Mouse (Mus musculus) embryonic fibroblast, embryonic 13.5 days (primary cell): ENCODE data around the gene Gm10273. TPM values are rescaled to one million over a fixed set of nuclear protein-coding genes. Genes with fewer than 3 reads are reported as not detected.

Experiments
- H3K27ac ChIP-seq: 2 replicates; pipeline ENCODE4 v1.5.1; 2012; ENCODE audit warnings: low read length, control low read depth, inconsistent platforms; ENCODE audit not compliant: insufficient read depth
- H3K4me1 ChIP-seq: 2 replicates; pipeline ENCODE4 v1.6.1; 2011; ENCODE audit warnings: low read length; ENCODE audit not compliant: control insufficient read depth, insufficient read depth
- H3K4me3 ChIP-seq: 2 replicates; pipeline ENCODE4 v1.5.1; 2011; ENCODE audit warnings: mild to moderate bottlenecking, control low read depth, low read length; ENCODE audit not compliant: insufficient read depth
- CTCF ChIP-seq: IDR thresholded peaks from 2 replicates; pipeline ENCODE4 v1.5.1; 2011; ENCODE audit warnings: mild to moderate bottlenecking, control low read depth, low read length, moderate library complexity, borderline replicate concordance; ENCODE audit not compliant: insufficient read depth
- POLR2A ChIP-seq: IDR thresholded peaks from 2 replicates; pipeline ENCODE4 v1.6.1; 2011; ENCODE audit warnings: low read depth, mild to moderate bottlenecking, control low read depth, low read length, moderate library complexity
- polyA plus RNA-seq: library from polyadenylated mRNA; stranded (reverse); fragments of >200 nt; gene quantifications from 2 replicates; pipeline ENCODE4 v1.2.4, GENCODE M21; 2011; ENCODE audit warnings: low read depth; ENCODE audit not compliant: missing spikeins, insufficient read length

Gene Gm10273
- polyA plus RNA-seq, 1 experiment, result 42.7 TPM

DNA sequence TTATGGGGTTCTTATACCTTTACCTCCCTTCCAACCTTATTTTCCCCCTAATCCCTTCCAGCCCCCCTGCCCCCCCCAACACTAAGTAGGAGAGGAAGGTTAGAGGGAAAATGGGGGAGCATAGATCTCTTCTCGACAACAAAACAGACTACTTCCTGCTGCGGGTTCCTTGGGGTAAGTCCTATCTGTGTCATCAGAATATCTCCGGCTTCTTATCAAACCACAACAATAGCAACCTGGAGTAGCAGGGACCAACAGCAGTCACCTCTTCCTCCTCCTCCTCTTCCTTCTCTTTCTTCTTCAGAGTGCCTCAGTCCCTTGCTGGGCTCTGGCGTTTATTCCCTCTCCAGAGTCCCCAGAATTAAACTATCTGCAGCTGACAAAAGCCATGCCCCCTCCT, 3.5 kb upstream of the Gm10273 start:
- TF ChIP-seq CTCF (no peak), POLR2A (no peak)
- no peak overlapping the region for H3K27ac ChIP-seq
- no peaks in the 10 kb centered on the region for H3K4me1 ChIP-seq
- no peak overlapping the region for H3K4me3 ChIP-seq

DNA sequence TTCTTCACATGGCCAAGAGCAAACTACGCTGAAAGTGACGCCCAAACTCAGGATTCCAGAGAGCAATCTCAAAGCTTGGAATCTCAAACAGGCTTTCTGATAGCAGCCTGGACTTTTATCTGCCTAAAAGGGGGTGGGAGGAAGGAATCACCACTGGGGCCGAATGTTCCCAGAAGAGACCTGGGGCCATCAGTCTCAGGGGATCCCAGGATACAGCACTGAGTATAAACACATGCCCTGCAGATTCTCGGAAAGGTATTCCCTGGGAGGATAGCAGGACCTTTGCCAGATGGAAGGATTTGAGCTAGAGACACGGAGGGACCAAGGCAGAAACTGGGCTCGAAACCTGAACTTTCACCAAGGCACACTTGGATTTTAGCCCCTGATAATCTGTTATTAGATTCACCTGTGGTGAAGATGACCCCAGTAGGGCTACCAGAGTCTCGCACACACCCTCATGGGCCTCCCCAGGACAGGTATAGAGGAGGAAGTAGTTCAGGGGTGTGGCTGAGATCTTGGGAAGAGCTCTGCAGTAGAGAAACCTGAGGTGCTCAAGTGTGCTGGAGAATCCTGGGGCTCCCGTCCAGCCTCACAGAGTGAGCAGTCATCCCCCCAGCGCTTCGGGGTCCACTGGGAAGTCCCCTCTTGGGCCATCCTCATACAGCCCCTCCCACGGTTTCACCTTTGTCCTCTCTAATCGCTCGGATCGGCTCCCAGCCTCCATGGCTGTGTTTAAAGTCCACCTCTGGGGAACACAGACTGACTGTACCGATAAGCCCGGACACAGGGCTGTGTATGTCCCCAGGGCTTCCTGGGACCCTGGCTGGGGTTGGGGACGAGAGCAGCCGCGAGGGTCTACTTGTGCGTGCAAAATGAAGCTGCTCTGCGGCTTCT, 7.7 kb downstream of the Gm10273 start, which contains the start of gene Pla2g12b:
Gene Pla2g12b (plus strand): TSS at position 762 of the 894 bp plus-strand sequence.
- H3K4me3 ChIP-seq, result no peak within 1 kb of the TSS
- H3K27ac ChIP-seq, result no peak within 1 kb of the TSS
- no peak for TF ChIP-seq POLR2A
- no peak for TF ChIP-seq CTCF
- no peaks in the 10 kb centered on the region for H3K4me1 ChIP-seq

DNA sequence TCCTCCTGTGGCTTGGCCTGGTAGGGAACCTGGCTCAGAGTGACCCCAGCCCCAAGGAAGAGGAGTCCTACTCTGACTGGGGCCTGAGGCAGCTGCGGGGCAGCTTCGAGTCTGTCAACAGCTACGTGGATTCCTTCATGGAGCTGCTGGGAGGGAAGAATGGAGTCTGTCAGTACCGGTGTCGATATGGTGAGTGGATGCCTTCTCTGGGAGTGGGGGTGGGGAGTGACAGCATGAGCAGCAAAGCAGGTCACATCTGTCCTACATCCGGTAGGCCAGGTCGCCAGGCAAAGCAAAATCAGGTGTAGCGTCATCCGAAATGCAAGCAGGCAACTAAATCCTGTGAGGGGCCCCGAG, 8.3 kb downstream of the Gm10273 start:
- Histone ChIP-seq H3K27ac (no peak overlapping the region), H3K4me3 (no peak overlapping the region), H3K4me1 (no peaks in the 10 kb centered on the region)
- TF ChIP-seq CTCF, result no peak
- no peak for TF ChIP-seq POLR2A

DNA sequence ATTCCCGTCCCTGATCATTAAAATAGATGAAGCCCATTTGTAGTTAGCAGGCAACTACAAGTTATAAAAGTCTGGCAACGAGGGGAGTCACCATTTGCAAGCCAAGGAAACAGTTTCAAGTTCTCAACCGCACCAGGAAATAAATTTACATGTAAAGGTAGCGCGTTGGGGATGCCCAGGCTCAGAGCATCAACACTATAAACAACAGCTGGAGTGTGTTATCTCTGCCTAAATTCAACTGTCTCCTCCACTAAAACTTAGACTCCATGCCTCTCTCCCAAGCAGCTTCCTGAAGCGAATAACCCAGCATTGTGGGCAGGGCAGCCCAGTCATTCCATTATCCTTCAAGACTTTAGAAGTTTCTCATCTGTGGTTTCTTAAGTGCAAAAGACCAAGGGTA, 13.1 kb downstream of the Gm10273 start:
- Histone ChIP-seq H3K27ac (no peak overlapping the region), H3K4me1 (no peaks in the 10 kb centered on the region), H3K4me3 (no peak overlapping the region)
- no peak for TF ChIP-seq POLR2A
- TF ChIP-seq CTCF, result no peak

DNA sequence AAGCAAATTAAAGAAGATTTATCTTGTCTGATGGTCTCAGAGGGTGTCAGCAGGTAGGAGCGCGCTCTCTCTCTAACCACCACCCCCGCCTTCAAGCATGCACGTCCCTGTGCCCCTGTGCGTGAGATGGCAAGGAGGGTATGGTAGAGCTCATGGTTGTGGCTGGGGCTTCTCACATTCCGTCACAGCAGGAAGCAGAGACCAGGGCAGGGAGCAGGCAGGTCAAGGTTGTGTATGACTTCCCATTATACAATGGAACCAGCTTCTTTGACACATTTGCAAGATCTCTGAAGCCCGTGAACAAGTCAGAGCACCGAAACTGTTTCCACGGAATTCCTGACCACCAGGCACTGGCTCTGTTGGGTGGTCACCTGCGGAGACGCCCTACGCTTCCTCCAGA, 14.8 kb downstream of the Gm10273 start:
- TF ChIP-seq POLR2A, result no peak
- Histone ChIP-seq H3K4me3 (no peak overlapping the region), H3K4me1 (no peaks in the 10 kb centered on the region), H3K27ac (no peak overlapping the region)

DNA sequence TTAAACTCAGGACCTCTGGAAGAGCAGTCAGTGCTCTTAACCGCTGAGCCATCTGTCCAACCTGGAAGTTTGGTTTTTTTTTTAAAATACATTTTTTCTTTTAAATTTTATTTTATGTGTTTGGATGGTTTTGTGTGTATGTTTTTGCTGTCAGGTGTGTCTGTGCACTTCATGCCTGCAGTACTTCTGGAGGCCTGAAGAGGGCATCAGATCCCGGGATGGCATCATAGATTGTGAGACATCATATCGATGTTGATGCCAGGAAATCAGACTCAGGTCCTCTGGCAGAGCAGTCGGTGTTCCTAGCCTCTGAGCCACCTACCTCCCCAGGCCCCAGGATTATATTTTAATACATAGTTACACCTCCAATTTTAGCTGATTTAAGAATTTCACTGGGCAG, 18.3 kb downstream of the Gm10273 start:
- Histone ChIP-seq H3K27ac (no peak overlapping the region), H3K4me3 (no peak overlapping the region), H3K4me1 (no peaks in the 10 kb centered on the region; the same call in 1 of the 2 replicates)
- no peak for TF ChIP-seq POLR2A
- TF ChIP-seq CTCF, result no peak

DNA sequence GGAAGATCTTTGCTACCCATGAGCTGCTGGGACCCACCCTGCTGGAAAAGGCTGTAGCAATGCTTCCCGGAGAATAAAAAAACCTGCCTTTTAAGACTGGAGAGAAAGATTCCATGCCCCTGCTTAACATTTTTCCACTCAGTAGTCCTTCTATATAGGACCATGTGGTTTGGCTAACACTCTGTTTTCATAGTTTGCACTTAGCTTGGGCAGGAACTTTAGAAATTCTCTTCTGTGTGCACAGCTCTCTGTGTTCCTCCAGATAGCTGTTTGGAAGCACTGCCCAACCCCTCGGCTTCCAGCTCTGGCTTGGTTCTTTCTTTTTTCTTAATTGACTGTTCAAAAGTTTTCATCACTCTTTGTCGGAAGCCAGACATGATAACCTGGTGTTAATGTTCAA, 21.2 kb downstream of the Gm10273 start:
- Histone ChIP-seq H3K4me1 (no peaks in the 10 kb centered on the region; the same call in 1 of the 2 replicates), H3K4me3 (no peak overlapping the region), H3K27ac (no peak overlapping the region)
- no peak for TF ChIP-seq POLR2A
- no peak for TF ChIP-seq CTCF

DNA sequence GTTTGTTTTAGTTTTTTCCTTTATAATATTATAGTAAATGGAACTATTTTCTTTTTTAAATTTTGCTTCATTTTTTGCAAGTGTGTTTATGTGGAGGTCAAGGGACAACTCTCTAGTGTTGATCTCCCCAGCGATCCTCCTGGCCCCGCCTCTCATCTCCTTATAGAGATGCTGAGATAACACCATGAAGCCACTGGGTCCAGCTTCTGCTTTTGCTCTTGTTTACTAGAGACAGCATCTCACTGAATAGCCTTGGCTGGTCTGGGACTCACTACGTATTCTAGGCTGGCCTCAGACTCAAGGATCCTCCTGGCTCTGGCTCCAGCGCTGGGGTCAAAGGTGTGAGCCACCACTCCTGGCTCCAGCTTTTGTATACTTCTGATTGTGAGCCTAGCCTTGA, 24.1 kb downstream of the Gm10273 start:
- no peak overlapping the region for H3K4me3 ChIP-seq
- H3K27ac ChIP-seq, result no peak overlapping the region
- no peaks in the 10 kb centered on the region; the same call in 1 of the 2 replicates for H3K4me1 ChIP-seq
- TF ChIP-seq CTCF (no peak), POLR2A (no peak)

DNA sequence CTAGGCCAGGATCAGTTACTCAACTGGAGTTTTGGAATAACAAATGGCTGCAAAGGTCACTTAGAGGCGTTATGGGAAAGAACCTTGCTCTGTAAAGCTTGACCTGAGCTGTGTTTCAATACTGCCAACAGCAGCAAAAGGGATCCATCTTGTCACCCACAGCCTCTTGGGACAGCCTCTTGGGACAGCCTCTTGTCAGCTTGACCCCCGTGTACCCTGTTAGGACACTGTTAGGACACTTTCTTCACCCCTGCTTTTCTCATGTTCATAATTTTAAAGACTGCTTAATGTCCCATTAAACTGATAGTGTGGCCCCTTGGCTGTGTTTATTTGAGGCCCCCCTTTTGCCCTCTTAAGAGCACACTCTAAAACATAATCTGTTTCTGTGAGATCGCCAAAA, 29.0 kb downstream of the Gm10273 start:
- TF ChIP-seq POLR2A (no peak), CTCF (no peak)
- no peak overlapping the region for H3K4me3 ChIP-seq
- peaks cover 2% of the 10 kb centered on the region; the same call in 1 of the 2 replicates for H3K4me1 ChIP-seq
- no peak overlapping the region for H3K27ac ChIP-seq

DNA sequence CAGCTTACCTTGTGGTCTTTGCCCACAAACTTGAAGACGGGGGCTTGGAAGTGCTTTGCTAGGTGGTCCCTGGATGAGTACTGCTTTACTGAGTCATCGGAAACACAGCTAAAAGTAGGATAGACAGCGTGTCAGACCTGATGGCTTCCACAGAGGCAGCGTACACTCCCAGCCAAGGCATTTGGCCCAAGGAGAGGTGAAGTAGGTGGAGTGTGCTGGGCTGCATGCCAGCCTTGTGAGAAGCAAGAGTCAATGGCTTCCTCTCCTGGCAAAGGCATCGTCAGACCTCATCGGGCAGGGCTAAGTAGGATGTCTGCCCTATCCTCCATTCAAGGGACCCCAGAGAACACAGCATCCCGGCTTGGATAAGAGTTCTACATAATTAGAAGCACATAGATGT, 29.9 kb downstream of the Gm10273 start:
- Histone ChIP-seq H3K4me1 (peaks cover 6% of the 10 kb centered on the region), H3K4me3 (no peak overlapping the region), H3K27ac (no peak overlapping the region)
- TF ChIP-seq CTCF (no peak), POLR2A (no peak)

DNA sequence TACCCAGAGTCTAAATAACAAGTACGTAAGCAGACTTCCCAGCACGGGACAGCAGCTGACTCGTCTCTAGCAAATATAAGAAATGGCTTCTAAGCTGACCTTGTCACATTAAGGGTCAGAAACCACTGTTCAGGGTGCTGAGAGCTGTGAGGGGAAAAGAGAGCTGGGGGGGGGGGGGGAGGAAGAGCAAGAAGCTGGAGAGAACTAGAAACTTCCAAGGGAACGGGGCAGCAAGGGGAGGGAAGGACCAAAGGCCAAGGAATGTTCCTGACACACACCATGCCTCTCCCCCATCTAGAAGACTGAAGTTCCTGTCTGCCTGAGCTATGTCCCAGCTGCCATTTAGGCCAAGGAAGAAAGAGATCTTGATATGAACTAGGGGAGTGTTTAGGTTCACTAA, 30.9 kb downstream of the Gm10273 start:
- Histone ChIP-seq H3K27ac (no peak overlapping the region), H3K4me3 (no peak overlapping the region), H3K4me1 (peaks cover 11% of the 10 kb centered on the region)
- no peak for TF ChIP-seq POLR2A
- TF ChIP-seq CTCF, result no peak
